ENCODE assay signal across 8 mouse cellular contexts in genomic region chr6:8948131-8948470, GRCm38 (mm10). TPM values are rescaled to one million over a fixed set of nuclear protein-coding genes. Genes with fewer than 3 reads are reported as not detected.
DNase-seq lines count a peak whose midpoint lies in the region; ATAC-seq lines count a peak whose summit lies in the region.

Gene Nxph1 (plus strand): TSS chr6:8948431.

- peaks cover 70% of the 10 kb centered on the region for H3K27me3 ChIP-seq in heart, embryonic 10.5 days (ENCODE audit: insufficient read depth, poor library complexity, severe bottlenecking)
- H3K27me3 ChIP-seq in hindbrain, embryonic 10.5 days (ENCODE audit: insufficient read depth, poor library complexity, severe bottlenecking) = peaks cover 75% of the 10 kb centered on the region
- peaks cover 64% of the 10 kb centered on the region for H3K27me3 ChIP-seq in limb, embryonic 15.5 days

- H3K27ac ChIP-seq in heart, embryonic 10.5 days = no peak within 1 kb of the TSS
- 0 out of 2 replicates have a peak within 1 kb of the TSS, but pooled peaks have one; percentile 2 for H3K27ac ChIP-seq in hindbrain, embryonic 10.5 days
- H3K27ac ChIP-seq in limb, embryonic 15.5 days = no peak within 1 kb of the TSS

- no peaks in the 10 kb centered on the region for H3K36me3 ChIP-seq in heart, embryonic 10.5 days
- no peaks in the 10 kb centered on the region for H3K36me3 ChIP-seq in hindbrain, embryonic 10.5 days
- no peaks in the 10 kb centered on the region for H3K36me3 ChIP-seq in limb, embryonic 15.5 days

- no peak within 1 kb of the TSS for H3K9ac ChIP-seq in limb, embryonic 15.5 days

- H3K4me3 ChIP-seq in heart, embryonic 10.5 days = peak within 1 kb of the TSS; percentile 44
- H3K4me3 ChIP-seq in hindbrain, embryonic 10.5 days = peak within 1 kb of the TSS; percentile 60
- peak within 1 kb of the TSS; percentile 32 for H3K4me3 ChIP-seq in limb, embryonic 15.5 days

- no peak for ATAC-seq in limb, embryonic 15.5 days (ENCODE audit: insufficient number of reproducible peaks, low FRiP score, low TSS enrichment, low read depth)

- DNase-seq in heart, embryonic 10.5 days (ENCODE audit: low spot score) = no peak
- DNase-seq in heart, adult 8-10 months (ENCODE audit: low spot score) = no peak
- DNase-seq in ES-CJ7 (ENCODE audit: low read depth, low spot score) (peak; percentile 7), MN1 (ENCODE audit: low spot score) (no peak)
- no peak for DNase-seq in hindbrain, embryonic 10.5 days (ENCODE audit: low spot score)
- DNase-seq in spleen, adult 18-20 months = no peak
- no peak for DNase-seq in adrenal gland, adult 8-10 months

- peaks cover 26% of the 10 kb centered on the region for H3K4me1 ChIP-seq in heart, embryonic 10.5 days
- H3K4me1 ChIP-seq in hindbrain, embryonic 10.5 days (replicated peaks) = peaks cover 37% of the 10 kb centered on the region
- H3K4me1 ChIP-seq in limb, embryonic 15.5 days = peaks cover 29% of the 10 kb centered on the region

- no peaks in the 10 kb centered on the region for H3K9me3 ChIP-seq in heart, embryonic 10.5 days
- H3K9me3 ChIP-seq in hindbrain, embryonic 10.5 days = no peaks in the 10 kb centered on the region
- no peaks in the 10 kb centered on the region for H3K9me3 ChIP-seq in limb, embryonic 15.5 days

- WGBS in heart, embryonic 10.5 days = 3% methylated on average over 16 of the region's 16 CpGs
- WGBS in hindbrain, embryonic 10.5 days = under 1% methylated on average over 16 of the region's 16 CpGs
- WGBS in limb, embryonic 15.5 days = 3% methylated on average over 16 of the region's 16 CpGs

- peak within 1 kb of the TSS; percentile 50 for H3K4me2 ChIP-seq in limb, embryonic 15.5 days

RNA-seq across cellular contexts. Expression of gene Nxph1, which starts in this region (rescaled TPM):
- not detected in 2 replicates for polyA plus RNA-seq in heart, embryonic 10.5 days (2016; fragmentation: Nextera tagmentation; extraction: Ambion mirVana)
- not detected for total RNA-seq in heart, adult 8-10 months (2022)
- polyA plus RNA-seq in hindbrain, embryonic 10.5 days (2016; fragmentation: Nextera tagmentation; extraction: Ambion mirVana) = 1.1 and 3.4 TPM in 2 replicates
- polyA plus RNA-seq in limb, embryonic 15.5 days (2015; fragmentation: Nextera tagmentation; extraction: Ambion mirVana) = 2.9 and 3.1 TPM in 2 replicates
- total RNA-seq in adrenal gland, adult 8-10 months (2022) = under 1 TPM; 0.22 to 0.77 (median 0.39) TPM
